Mouse (Mus musculus) liver, adult 2 months (tissue): ENCODE data around the gene P3h4.

Experiments used
- CTCF ChIP-seq: fragments of 200-500 bp; IDR thresholded peaks from 2 replicates; pipeline ENCODE4 v1.5.1; 2011; ENCODE audit warnings: low read depth, low read length, control low read depth
- POLR2A ChIP-seq: fragments of 200-500 bp; IDR thresholded peaks from 2 replicates; pipeline ENCODE4 v1.6.1; 2011; ENCODE audit warnings: low read length, control low read depth; ENCODE audit not compliant: insufficient read depth; ENCODE audit errors: extremely low read depth

- TF ChIP-seq CTCF (no peak), POLR2A (no peak)
These were observed 37.8 kb downstream of the P3h4 start for GRCm38 (mm10) chr11:100376746-100377389.
